Mouse (Mus musculus) embryo, embryonic 10 days (tissue): ENCODE results near the gene Gxylt1.
A peak's percentile ranks its signal among the peaks of the same experiment; 100 is the strongest.
"Not testable (repeated sequence)": the region's sequence is repeated elsewhere in the genome, so short reads cannot be mapped to it uniquely, and the experiment has no call there.

Experiments
- DNase-seq: peaks from one replicate; pipeline ENCODE4 v3.0.0-alpha.2; 2015; ENCODE audit warnings: low spot score

The Gxylt1 gene

GRCm38 (mm10) chr15:93274679-93275583 lies at the start of gene Gxylt1:
Gene Gxylt1 (minus strand): TSS chr15:93275179.
- peak; percentile 97 for DNase-seq

DNA sequence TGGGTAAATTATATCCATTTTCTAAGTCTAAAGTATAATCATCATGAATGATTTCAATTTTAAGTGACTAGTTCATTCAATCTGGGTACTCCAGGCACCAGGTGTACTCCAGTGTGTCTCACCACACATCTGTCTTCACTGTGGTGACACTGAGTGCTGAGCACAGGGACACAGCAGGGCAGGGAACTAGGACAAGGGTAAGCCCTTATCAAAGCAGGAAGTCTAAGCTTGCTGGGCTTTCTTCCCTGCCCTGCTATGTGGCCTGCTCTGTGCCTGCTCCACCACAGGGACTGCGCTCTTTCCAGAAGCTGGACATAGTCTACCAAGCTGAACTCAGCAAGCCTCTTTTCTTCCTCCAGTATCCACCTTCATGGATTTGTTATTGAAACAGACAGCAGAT lies 43.8 kb upstream of the Gxylt1 start:
- DNase-seq = no peak

- DNase-seq = not testable (repeated sequence)
These were observed 35.3 kb upstream of the Gxylt1 start for GRCm38 (mm10) chr15:93310304-93310703.

DNA sequence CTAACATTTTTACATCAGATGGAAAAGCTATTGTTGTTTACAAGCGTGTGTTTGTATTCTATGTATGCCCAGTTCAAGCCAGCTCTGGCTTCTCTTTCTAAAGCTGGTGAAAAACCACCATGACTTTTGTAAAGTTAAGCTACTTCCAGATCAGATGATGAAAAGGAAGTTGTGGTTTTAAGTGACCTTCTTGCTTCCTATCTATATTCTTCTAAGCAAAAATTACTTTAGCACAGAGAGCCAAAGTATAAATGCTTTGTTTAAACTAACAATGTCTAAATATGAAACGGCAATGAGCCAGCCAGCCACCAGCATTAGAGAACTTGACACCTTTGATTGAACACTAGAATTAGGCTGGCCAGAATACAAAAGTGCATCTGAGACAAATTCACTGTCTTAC lies 23.2 kb upstream of the Gxylt1 start:
- DNase-seq = no peak

GRCm38 (mm10) chr15:93294483-93294882 lies 19.5 kb upstream of the Gxylt1 start:
- no peak for DNase-seq

GRCm38 (mm10) chr15:93288321-93288720 lies 13.3 kb upstream of the Gxylt1 start:
- no peak for DNase-seq

DNA sequence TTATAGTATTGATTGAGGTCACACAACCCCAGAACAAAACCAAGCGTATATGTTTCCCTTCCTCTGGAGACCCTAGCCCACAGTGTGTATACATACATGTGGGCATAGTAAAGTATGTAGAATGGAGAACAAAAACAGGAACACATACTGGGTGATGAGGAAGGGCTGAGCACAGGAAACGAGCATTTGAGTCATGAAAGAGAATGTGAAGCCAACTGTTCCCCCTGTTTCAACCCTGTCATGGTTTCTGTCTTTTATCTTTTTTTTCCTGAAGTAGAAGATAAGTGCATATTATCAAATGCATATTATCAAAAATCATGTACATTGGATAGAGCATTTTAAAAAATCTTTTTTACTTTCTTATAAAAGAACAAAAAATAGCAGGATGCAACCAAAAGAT lies 12.6 kb upstream of the Gxylt1 start:
- no peak for DNase-seq

DNA sequence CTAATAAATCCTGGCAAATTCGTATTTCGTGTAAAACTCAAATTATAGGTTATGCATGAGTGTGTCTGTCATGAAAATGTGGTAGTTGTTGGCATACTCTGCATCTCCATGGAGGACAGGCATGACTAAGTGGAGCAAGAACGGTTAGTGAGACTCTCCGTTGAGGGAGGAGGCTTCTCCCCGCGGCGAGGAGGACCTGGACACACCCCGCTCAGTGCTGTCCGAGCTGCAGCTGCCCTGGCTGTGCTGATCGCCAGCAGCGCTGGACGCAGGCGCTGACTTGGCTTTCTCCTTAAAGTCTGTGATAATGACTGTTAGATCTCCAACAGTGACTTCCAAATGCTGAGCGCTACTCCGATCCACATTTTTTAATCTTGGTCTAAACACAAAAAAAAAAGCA lies 10.3 kb upstream of the Gxylt1 start:
- DNase-seq = no peak

GRCm38 (mm10) chr15:93284326-93284725 lies 9.3 kb upstream of the Gxylt1 start:
- DNase-seq = no peak

- peak; percentile 61 for DNase-seq
These were observed 8.4 kb upstream of the Gxylt1 start for GRCm38 (mm10) chr15:93283349-93283748.

DNA sequence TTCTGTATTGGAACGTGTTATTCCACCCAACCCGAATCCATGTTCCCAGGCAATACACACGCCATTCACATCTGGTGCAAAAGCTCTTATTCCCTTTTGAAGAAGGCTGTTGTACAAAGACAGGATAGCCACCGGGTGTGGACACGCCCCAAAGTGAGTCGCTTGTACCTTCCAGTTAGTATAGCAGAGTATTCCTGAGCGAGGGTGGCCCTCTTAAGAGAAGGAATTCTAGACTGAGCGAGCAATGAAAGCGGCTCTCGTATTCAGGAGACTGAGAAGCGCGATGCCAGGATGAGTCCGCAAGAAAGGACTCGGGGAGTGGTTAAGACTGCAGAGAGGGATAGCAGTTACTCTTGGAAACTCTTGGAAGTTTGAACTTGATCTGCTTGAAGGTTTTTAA lies 1.3 kb upstream of the Gxylt1 start:
- peak; percentile 49 for DNase-seq

DNA sequence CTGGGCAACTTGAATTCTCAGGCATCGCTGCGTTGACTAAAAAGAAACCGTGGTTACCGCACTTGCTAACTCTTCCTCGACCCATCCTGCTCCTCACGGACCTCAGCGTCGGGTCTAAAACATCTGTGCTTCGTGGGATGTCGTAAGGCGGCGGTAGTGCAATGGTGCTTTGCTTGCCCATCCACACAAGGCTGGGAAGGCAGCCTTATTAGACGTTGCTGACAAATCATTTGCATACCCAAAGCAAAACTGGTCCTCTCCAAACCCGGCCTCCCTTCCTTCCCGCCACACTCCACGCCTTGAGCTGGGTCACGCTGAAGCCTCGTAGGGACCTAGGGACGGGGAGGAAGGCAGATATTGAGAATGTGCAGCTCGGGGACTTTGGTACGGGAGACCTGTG lies 644 bp upstream of the Gxylt1 start:
- DNase-seq = peak; percentile 63

DNA sequence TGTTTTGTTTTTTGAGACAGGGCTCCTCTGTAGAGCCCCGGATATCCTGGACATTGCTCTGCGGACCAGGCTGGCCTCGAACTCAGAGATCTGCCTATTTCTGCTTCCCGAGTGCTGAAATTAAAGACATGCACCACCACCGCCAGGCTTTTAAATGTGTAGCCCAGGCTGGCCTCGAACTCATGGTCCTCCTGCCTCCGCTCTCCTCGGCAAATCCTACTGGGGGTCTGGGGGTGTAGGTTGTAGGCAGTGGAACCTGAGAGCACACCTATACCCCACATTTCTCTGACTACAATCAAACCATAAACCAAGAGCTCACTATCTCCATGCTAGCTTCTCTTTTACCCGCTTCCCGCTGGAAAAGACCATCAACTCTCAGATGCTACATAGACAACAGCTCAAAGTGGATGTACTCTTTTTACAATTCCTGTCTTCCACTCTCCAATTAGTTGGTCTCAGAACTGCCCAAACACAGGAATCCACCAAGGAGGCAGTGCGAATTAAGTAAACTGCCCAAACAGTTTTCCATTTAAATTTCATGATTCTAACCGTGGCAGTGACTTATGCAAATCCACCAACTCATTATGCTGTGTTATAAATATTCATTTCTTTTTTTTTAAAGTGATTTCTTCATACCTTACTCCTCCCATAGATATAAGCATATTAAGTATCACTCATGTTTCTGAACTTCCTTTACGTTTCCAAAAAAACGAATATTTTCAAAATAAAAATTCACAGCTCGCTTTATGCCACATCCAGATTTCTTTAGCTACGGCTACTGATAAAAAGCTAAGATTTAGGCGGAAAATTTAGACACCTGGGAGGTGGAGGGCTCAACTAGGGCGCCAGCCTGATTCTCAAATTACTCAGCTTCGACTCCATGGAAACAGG lies 946 bp downstream of the Gxylt1 start:
- no peak for DNase-seq

- no peak for DNase-seq
These were observed 2.0 kb downstream of the Gxylt1 start for GRCm38 (mm10) chr15:93272948-93273347.

GRCm38 (mm10) chr15:93270289-93270855 lies 4.6 kb downstream of the Gxylt1 start:
- DNase-seq = no peak

DNA sequence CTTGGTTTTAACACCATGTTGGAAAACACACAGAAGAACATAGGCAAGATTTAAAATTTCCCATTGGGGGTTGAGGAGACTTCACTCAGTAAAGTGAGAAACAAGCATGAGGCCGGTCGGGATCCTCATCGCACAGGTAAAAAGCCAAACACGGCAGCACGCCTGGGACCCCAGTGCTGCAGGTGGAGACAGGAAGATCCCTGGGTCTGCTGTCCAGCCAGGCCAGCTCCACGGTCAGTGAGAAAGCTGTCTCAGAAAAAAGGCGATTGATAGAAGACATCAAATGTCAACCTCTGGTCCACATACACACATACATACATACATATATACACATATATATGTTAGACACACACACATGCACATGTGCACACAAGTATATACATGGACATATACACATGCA lies 5.4 kb downstream of the Gxylt1 start:
- no peak for DNase-seq

DNA sequence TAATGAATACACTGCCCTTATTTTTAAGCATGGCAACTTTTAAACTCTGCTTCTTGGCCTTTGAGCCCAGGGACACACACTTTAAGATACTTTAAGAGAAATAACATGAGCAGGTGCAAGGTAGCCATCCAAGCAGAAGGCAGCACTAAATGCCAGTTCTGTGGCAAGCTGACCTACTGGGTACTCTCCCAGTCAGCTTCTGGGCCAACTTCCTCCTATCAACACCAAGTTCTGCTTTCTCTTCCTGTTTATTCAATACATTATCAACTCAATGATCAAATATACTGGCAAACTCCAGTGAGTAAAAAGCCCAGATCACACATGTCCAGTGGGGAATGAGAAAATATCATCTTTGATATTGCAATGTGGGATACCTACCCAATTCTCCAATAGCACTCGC lies 7.0 kb downstream of the Gxylt1 start:
- DNase-seq = no peak

- DNase-seq = no peak
These were observed 7.5 kb downstream of the Gxylt1 start for GRCm38 (mm10) chr15:93267479-93267878.

- DNase-seq = no peak
These were observed 8.6 kb downstream of the Gxylt1 start for GRCm38 (mm10) chr15:93266361-93266760.

- DNase-seq = no peak
These were observed 9.3 kb downstream of the Gxylt1 start for GRCm38 (mm10) chr15:93265728-93266127.

DNA sequence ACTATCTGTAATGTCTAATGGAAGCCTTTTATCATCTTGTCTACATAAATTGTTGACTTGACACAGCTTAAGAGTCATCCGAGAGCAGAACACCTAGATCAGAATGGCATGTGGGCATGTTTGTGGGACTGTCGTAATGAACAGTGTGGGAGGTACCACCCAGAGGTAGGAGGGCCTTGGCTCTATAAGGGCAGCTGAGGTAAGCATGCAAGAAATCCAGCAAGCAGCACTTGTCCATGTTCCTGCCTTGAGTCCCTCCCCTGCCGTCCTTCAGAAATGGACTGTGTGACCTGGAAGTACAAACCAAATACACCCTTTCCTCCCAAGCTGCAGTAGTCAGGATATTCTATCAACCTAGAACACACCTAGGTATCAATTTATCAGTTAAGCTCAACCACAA lies 9.7 kb downstream of the Gxylt1 start:
- DNase-seq = no peak

DNA sequence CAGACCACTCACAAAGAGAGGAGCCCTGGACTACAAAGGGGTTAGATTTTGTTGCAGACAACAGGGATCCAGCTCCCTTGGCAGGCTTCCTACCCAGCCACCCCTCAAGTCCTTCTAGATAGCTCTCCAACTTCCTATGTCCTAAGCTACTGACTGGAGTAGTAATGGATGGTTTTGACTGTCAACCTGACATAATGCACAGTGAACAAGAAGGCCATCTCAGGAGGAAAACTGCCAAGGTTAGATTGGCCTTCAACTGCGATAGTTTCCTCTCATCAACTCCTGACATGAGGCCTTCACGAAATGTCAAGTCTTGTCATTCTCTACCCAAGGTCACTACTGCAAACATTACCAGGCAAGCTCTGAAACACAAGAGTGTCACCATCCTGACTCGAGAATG lies 10.8 kb downstream of the Gxylt1 start:
- no peak for DNase-seq

- DNase-seq = no peak
These were observed 11.4 kb downstream of the Gxylt1 start for GRCm38 (mm10) chr15:93263566-93263965.
